Mouse (Mus musculus): ENCODE results near the gene Klhl41. TPM values are rescaled to one million over a fixed set of nuclear protein-coding genes. Genes with fewer than 3 reads are reported as not detected.
"Not testable (repeated sequence)": the region's sequence is repeated elsewhere in the genome, so short reads cannot be mapped to it uniquely, and the experiment has no call there.

Klhl41 gene
- total RNA-seq (2014; rRNA removed), result 0.10 and 0.15 TPM in 2 replicates
- 0.10 and 0.13 TPM in 2 replicates for polyA plus RNA-seq (2015; fragmentation: Nextera tagmentation; extraction: Ambion mirVana)

DNA sequence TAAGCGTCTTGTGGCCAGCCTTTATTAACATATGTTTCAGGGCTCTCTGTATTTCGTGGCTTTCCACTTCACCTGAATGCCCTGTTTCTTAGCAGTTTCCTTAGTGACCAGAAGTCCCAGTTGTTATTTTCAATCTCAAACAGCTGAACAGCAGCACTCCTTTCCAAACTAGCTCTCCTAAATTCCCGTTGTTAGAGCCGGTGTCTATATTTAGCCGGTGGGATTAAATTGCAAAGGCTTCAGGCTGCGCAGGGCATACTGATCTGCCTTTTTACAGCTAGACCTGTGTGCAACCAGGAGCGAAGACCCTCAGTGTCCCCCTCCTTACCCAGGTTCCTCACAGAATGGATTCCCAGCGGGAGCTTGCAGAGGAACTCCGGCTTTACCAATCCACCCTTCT is at the start of gene Klhl41:
TSS of gene Klhl41 (plus strand) at position 268 of the 400 bp plus-strand sequence.
- Histone ChIP-seq H3K4me3 (ENCODE audit: low read depth, low read length) (no peak within 1 kb of the TSS), H3K27ac (ENCODE audit: low read depth, low read length) (no peak within 1 kb of the TSS), H3K9me3 (ENCODE audit: low read length) (no peaks in the 10 kb centered on the region), H3K9ac (no peak within 1 kb of the TSS), H3K36me3 (ENCODE audit: insufficient read depth) (peaks cover 9% of the 10 kb centered on the region), H3K27me3 (ENCODE audit: insufficient read depth, low read length) (no peaks in the 10 kb centered on the region), H3K4me1 (ENCODE audit: insufficient read depth) (no peaks in the 10 kb centered on the region), H3K4me2 (ENCODE audit: low read depth) (no peak within 1 kb of the TSS)
- TF ChIP-seq CTCF (IDR thresholded peaks at IDR 0.05; ENCODE audit: low read depth), result no peak
- no peak for ATAC-seq
- WGBS, result 89% methylated on average over 9 of the region's 9 CpGs
- DNase-seq, result no peak

DNA sequence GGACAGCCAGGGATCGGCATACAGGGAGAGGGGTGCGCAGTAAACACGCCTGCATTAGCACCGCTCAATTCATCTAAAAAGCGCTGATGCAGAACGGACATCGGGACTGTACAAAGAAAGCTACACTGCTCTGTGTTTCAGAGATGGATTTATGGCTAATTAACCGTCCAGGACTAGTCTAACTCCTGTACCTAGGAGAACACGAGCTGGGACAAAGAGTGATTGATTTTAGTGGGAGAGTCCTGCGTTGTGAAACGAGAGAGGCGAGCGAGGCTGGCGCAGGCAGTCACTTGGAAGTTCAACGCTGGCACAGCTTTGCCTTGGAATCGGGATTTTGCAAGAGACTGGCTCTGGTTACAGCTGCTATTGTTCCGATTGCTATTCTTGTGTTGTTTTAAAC is 40.7 kb upstream of the Klhl41 start:
- H3K9ac ChIP-seq, result no peak overlapping the region
- H3K27me3 ChIP-seq (ENCODE audit: insufficient read depth, low read length), result no peaks in the 10 kb centered on the region; the same call in 1 of the 2 replicates
- no peak for ATAC-seq
- TF ChIP-seq CTCF (IDR thresholded peaks at IDR 0.05; ENCODE audit: low read depth), result no peak
- no peaks in the 10 kb centered on the region for H3K9me3 ChIP-seq (ENCODE audit: low read length)
- no peak overlapping the region for H3K27ac ChIP-seq (ENCODE audit: low read depth, low read length)
- 54% methylated on average over 17 of the region's 17 CpGs for WGBS
- H3K36me3 ChIP-seq (ENCODE audit: insufficient read depth), result no peaks in the 10 kb centered on the region
- peak overlapping the region; percentile 1; the same call in 1 of the 2 replicates for H3K4me2 ChIP-seq (ENCODE audit: low read depth)
- H3K4me1 ChIP-seq (ENCODE audit: insufficient read depth), result no peaks in the 10 kb centered on the region
- no peak for DNase-seq
- H3K4me3 ChIP-seq (ENCODE audit: low read depth, low read length), result no peak overlapping the region

DNA sequence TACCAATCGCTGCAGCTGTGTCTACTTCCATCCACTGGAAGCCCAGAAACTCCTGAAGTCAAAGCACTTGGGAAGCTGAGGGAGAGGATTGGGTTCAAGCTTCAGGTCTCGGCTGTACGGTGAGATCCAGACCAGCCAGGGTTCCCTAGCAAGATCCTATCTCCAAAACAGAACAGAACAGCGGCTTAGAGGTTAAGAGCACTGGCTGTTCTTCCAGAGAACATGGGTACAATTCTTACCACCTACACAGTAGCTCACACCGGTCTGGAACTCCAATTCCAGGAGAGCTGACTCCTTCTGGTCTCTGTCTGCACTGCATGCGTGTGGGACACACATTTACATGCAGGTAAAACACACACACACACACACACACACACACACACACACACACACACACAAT is 40.0 kb upstream of the Klhl41 start:
- ATAC-seq (no peak), DNase-seq (no peak)
- no peak for TF ChIP-seq CTCF (IDR thresholded peaks at IDR 0.05; ENCODE audit: low read depth)
- no peaks in the 10 kb centered on the region for H3K9me3 ChIP-seq (ENCODE audit: low read length)
- no peak overlapping the region for H3K27ac ChIP-seq (ENCODE audit: low read depth, low read length)
- H3K4me1 ChIP-seq (ENCODE audit: insufficient read depth), result no peaks in the 10 kb centered on the region
- 94% methylated on average over 6 of the region's 6 CpGs for WGBS
- no peaks in the 10 kb centered on the region; the same call in 1 of the 2 replicates for H3K27me3 ChIP-seq (ENCODE audit: insufficient read depth, low read length)
- no peak overlapping the region for H3K4me2 ChIP-seq (ENCODE audit: low read depth)
- no peak overlapping the region for H3K4me3 ChIP-seq (ENCODE audit: low read depth, low read length)
- no peak overlapping the region for H3K9ac ChIP-seq
- no peaks in the 10 kb centered on the region for H3K36me3 ChIP-seq (ENCODE audit: insufficient read depth)

DNA sequence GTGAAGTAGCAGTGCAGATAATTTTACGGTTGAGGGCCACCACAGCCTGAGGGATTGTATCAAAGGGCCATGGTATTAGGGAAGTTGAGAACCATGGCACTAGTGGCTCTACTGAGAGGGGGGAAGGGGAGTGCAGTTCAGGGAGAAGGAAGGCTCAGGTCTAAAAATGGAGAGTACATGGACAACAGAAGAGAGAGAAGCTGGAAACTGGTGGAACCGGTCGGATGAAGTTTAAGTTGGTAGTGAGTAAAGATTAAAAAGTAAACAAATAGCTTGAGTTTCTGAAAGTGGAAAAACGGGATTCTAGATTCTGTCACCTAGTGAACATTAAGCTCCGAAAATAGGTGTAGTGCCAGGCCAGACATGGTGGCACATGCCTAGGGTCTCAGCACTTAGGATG is 39.1 kb upstream of the Klhl41 start:
- no peak overlapping the region for H3K4me3 ChIP-seq (ENCODE audit: low read depth, low read length)
- H3K9ac ChIP-seq, result no peak overlapping the region
- ATAC-seq (no peak), DNase-seq (no peak)
- H3K27ac ChIP-seq (ENCODE audit: low read depth, low read length), result no peak overlapping the region
- H3K9me3 ChIP-seq (ENCODE audit: low read length), result no peaks in the 10 kb centered on the region
- H3K36me3 ChIP-seq (ENCODE audit: insufficient read depth), result no peaks in the 10 kb centered on the region
- TF ChIP-seq CTCF (IDR thresholded peaks at IDR 0.05; ENCODE audit: low read depth), result no peak
- no peaks in the 10 kb centered on the region; the same call in 1 of the 2 replicates for H3K27me3 ChIP-seq (ENCODE audit: insufficient read depth, low read length)
- H3K4me2 ChIP-seq (ENCODE audit: low read depth), result no peak overlapping the region
- 92% methylated on average over 5 of the region's 5 CpGs for WGBS
- H3K4me1 ChIP-seq (ENCODE audit: insufficient read depth), result no peaks in the 10 kb centered on the region

- Histone ChIP-seq H3K9me3 (ENCODE audit: low read length) (no peaks in the 10 kb centered on the region), H3K27ac (ENCODE audit: low read depth, low read length) (no peak overlapping the region), H3K4me3 (ENCODE audit: low read depth, low read length) (no peak overlapping the region), H3K4me1 (ENCODE audit: insufficient read depth) (no peaks in the 10 kb centered on the region), H3K36me3 (ENCODE audit: insufficient read depth) (no peaks in the 10 kb centered on the region), H3K4me2 (ENCODE audit: low read depth) (no peak overlapping the region), H3K27me3 (ENCODE audit: insufficient read depth, low read length) (no peaks in the 10 kb centered on the region; the same call in 1 of the 2 replicates), H3K9ac (no peak overlapping the region)
- 86% methylated on average over 2 of the region's 2 CpGs for WGBS
- ATAC-seq, result no peak
- no peak for DNase-seq
- TF ChIP-seq CTCF (IDR thresholded peaks at IDR 0.05; ENCODE audit: low read depth), result peak; percentile 37
These were observed 38.5 kb upstream of the Klhl41 start for GRCm38 (mm10) chr2:69631449-69631848.

GRCm38 (mm10) chr2:69635064-69635701 is 34.7 kb upstream of the Klhl41 start:
- Histone ChIP-seq H3K27me3 (ENCODE audit: insufficient read depth, low read length) (no peaks in the 10 kb centered on the region; the same call in 1 of the 2 replicates), H3K9ac (no peak overlapping the region), H3K4me3 (ENCODE audit: low read depth, low read length) (peak overlapping the region; percentile 27), H3K4me2 (ENCODE audit: low read depth) (peak overlapping the region; percentile 47), H3K36me3 (ENCODE audit: insufficient read depth) (no peaks in the 10 kb centered on the region), H3K4me1 (ENCODE audit: insufficient read depth) (no peaks in the 10 kb centered on the region), H3K27ac (ENCODE audit: low read depth, low read length) (no peak overlapping the region), H3K9me3 (ENCODE audit: low read length) (no peaks in the 10 kb centered on the region)
- peak; percentile 83 for TF ChIP-seq CTCF (IDR thresholded peaks at IDR 0.05; ENCODE audit: low read depth)
- WGBS, result 8% methylated on average over 11 of the region's 11 CpGs
- peak; percentile 77 for ATAC-seq
- peak; percentile 83 for DNase-seq

- Histone ChIP-seq H3K27me3 (ENCODE audit: insufficient read depth, low read length) (no peaks in the 10 kb centered on the region; the same call in 1 of the 2 replicates), H3K27ac (ENCODE audit: low read depth, low read length) (no peak overlapping the region), H3K4me1 (ENCODE audit: insufficient read depth) (no peaks in the 10 kb centered on the region), H3K4me3 (ENCODE audit: low read depth, low read length) (no peak overlapping the region), H3K9ac (no peak overlapping the region), H3K4me2 (ENCODE audit: low read depth) (no peak overlapping the region), H3K36me3 (ENCODE audit: insufficient read depth) (no peaks in the 10 kb centered on the region), H3K9me3 (ENCODE audit: low read length) (no peaks in the 10 kb centered on the region)
- TF ChIP-seq CTCF (IDR thresholded peaks at IDR 0.05; ENCODE audit: low read depth), result peak; percentile 56
- WGBS, result 69% methylated on average over 6 of the region's 6 CpGs
- DNase-seq (no peak), ATAC-seq (no peak)
These were observed 34.1 kb upstream of the Klhl41 start for GRCm38 (mm10) chr2:69635807-69636206.

DNA sequence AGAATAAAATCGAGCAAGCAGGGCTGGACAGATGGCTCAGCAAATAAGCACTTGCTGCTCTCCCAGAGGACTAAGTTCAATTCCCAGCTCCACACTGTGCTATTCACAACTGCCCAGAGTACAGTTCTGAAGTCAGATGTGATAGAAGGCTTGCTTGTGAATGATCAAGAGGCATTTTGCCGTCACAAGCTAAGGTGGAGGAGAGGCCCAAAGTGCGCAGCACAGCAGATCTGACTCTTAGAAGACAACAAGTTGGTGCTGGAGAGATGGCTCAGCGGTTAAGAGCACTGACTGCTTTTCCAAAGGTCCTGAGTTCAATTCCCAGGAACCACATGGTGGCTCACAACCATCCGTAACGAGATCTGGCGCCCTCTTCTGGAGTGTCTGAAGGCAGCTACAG is 31.9 kb upstream of the Klhl41 start:
- H3K4me1 ChIP-seq (ENCODE audit: insufficient read depth); H3K4me2 ChIP-seq (ENCODE audit: low read depth): not testable (repeated sequence)
- WGBS, result 72% methylated on average over 7 of the region's 7 CpGs

More for the DNA sequence above, 31.9 kb upstream of the Klhl41 start:
- H3K36me3 ChIP-seq (ENCODE audit: insufficient read depth); H3K9ac ChIP-seq; H3K9me3 ChIP-seq (ENCODE audit: low read length); H3K27me3 ChIP-seq (ENCODE audit: insufficient read depth, low read length); H3K27ac ChIP-seq (ENCODE audit: low read depth, low read length); H3K4me3 ChIP-seq (ENCODE audit: low read depth, low read length); ATAC-seq; DNase-seq: not testable (repeated sequence)

Data from forebrain, postnatal 0 days (tissue).